In genomic region chr12:28782637-28783036, GRCm38 (mm10) we compare ENCODE assay signal across 20 mouse cellular contexts. TPM values are rescaled to one million over a fixed set of nuclear protein-coding genes. Genes with fewer than 3 reads are reported as not detected.
A peak's percentile ranks its signal among the peaks of the same experiment; 100 is the strongest.
DNase-seq lines count a peak whose midpoint lies in the region; ATAC-seq and TF ChIP-seq lines count a peak whose summit lies in the region.
"Had no signal": no experiment of that assay in that cellular context is flagged by ENCODE, and none has a peak within 500 bp of the region (broad histone marks: within the 10 kb centered on the region; RNA-seq: fewer than 3 reads in every experiment).

No protein-coding gene starts in this region.

- no peaks in the 10 kb centered on the region for H3K9me3 ChIP-seq in liver, postnatal 0 days (ENCODE audit: low read length)
- H3K9me3 ChIP-seq in liver, embryonic 11.5 days (ENCODE audit: control insufficient read depth, low read length), result no peaks in the 10 kb centered on the region
- no peaks in the 10 kb centered on the region for H3K9me3 ChIP-seq in neural tube, embryonic 13.5 days
- no peaks in the 10 kb centered on the region for H3K9me3 ChIP-seq in neural tube, embryonic 15.5 days (replicated peaks)
- H3K9me3 ChIP-seq: embryonic facial prominence, embryonic 13.5 days; forebrain, embryonic 13.5 days; heart, embryonic 15.5 days had no signal

- H3K27me3 ChIP-seq in liver, postnatal 0 days (ENCODE audit: insufficient read depth, low read length), result no peaks in the 10 kb centered on the region
- H3K27me3 ChIP-seq in liver, embryonic 11.5 days (replicated peaks; ENCODE audit: control insufficient read depth, insufficient read depth, low read length), result no peaks in the 10 kb centered on the region
- H3K27me3 ChIP-seq in neural tube, embryonic 13.5 days, result no peaks in the 10 kb centered on the region
- no peaks in the 10 kb centered on the region for H3K27me3 ChIP-seq in neural tube, embryonic 15.5 days (replicated peaks)
- H3K27me3 ChIP-seq: CH12.LX; embryonic facial prominence, embryonic 13.5 days; forebrain, embryonic 13.5 days; heart, embryonic 15.5 days had no signal

- peak; percentile 36 for DNase-seq in kidney, adult 9 months
- DNase-seq in kidney, postnatal 14 days, result no peak
- no peak for DNase-seq in liver, postnatal 0 days
- no peak for DNase-seq in liver, embryonic 11.5 days (ENCODE audit: low spot score)
- DNase-seq: adrenal gland, adult 2 months; adrenal gland, postnatal 25 days; cerebellum, adult 18-20 months; cerebellum, adult 9-11 months; cerebellum, postnatal 36 days; forebrain, postnatal 0 days; gastrocnemius, postnatal 14 days; heart, adult 2 months; heart, postnatal 14 days had no signal

- TF ChIP-seq CTCF in liver, postnatal 0 days (IDR thresholded peaks at IDR 0.05; ENCODE audit: low read depth), result no peak

- H3K4me3 ChIP-seq in liver, postnatal 0 days (ENCODE audit: low read depth, low read length), result no peak overlapping the region
- no peak overlapping the region for H3K4me3 ChIP-seq in liver, embryonic 11.5 days (ENCODE audit: low read depth, low read length)
- no peak overlapping the region for H3K4me3 ChIP-seq in neural tube, embryonic 13.5 days
- no peak overlapping the region for H3K4me3 ChIP-seq in neural tube, embryonic 15.5 days (replicated peaks)
- H3K4me3 ChIP-seq: embryonic facial prominence, embryonic 13.5 days; forebrain, embryonic 13.5 days; heart, adult 2 months; heart, embryonic 15.5 days had no signal

- no peak overlapping the region for H3K9ac ChIP-seq in liver, postnatal 0 days (replicated peaks)
- no peak overlapping the region for H3K9ac ChIP-seq in liver, embryonic 11.5 days (ENCODE audit: low read depth, low read length)
- no peak overlapping the region for H3K9ac ChIP-seq in neural tube, embryonic 13.5 days
- no peak overlapping the region for H3K9ac ChIP-seq in neural tube, embryonic 15.5 days (replicated peaks)
- H3K9ac ChIP-seq: embryonic facial prominence, embryonic 13.5 days; forebrain, embryonic 13.5 days; forebrain, postnatal 0 days; heart, embryonic 15.5 days had no signal

- 0 out of 2 replicates have a peak, but pooled peaks have one; percentile 15 for ATAC-seq in liver, postnatal 0 days
- ATAC-seq in liver, embryonic 11.5 days (replicated peaks; ENCODE audit: low FRiP score), result no peak
- no peak for ATAC-seq in neural tube, embryonic 13.5 days (ENCODE audit: low read depth)
- ATAC-seq in neural tube, embryonic 15.5 days (ENCODE audit: low FRiP score), result no peak
- ATAC-seq: forebrain, embryonic 13.5 days; forebrain, postnatal 0 days had no signal

- H3K4me1 ChIP-seq in liver, postnatal 0 days (ENCODE audit: insufficient read depth), result peaks cover 3% of the 10 kb centered on the region; the same call in 1 of the 2 replicates
- H3K4me1 ChIP-seq in liver, embryonic 11.5 days (replicated peaks; ENCODE audit: control insufficient read depth, insufficient read depth, low read length), result no peaks in the 10 kb centered on the region
- H3K4me1 ChIP-seq in neural tube, embryonic 13.5 days (replicated peaks), result peaks cover 57% of the 10 kb centered on the region
- H3K4me1 ChIP-seq in neural tube, embryonic 15.5 days, result peaks cover 43% of the 10 kb centered on the region
- H3K4me1 ChIP-seq: heart, embryonic 15.5 days had no signal

- 65% methylated on average over 3 of the region's 3 CpGs for WGBS in liver, postnatal 0 days (ENCODE audit: insufficient replicate concordance)
- 86% methylated on average over 3 of the region's 3 CpGs for WGBS in liver, embryonic 11.5 days
- WGBS in neural tube, embryonic 13.5 days, result 93% methylated on average over 3 of the region's 3 CpGs
- WGBS in neural tube, embryonic 15.5 days, result 98% methylated on average over 3 of the region's 3 CpGs

- H3K4me2 ChIP-seq in liver, postnatal 0 days (ENCODE audit: low read depth, low read length), result no peak overlapping the region
- no peak overlapping the region for H3K4me2 ChIP-seq in liver, embryonic 11.5 days
- no peak overlapping the region for H3K4me2 ChIP-seq in neural tube, embryonic 13.5 days
- H3K4me2 ChIP-seq in neural tube, embryonic 15.5 days, result no peak overlapping the region
- H3K4me2 ChIP-seq: embryonic facial prominence, embryonic 13.5 days; forebrain, embryonic 13.5 days; heart, embryonic 11.5 days; heart, embryonic 15.5 days had no signal

- H3K27ac ChIP-seq in liver, postnatal 0 days (ENCODE audit: low read depth), result no peak overlapping the region
- no peak overlapping the region for H3K27ac ChIP-seq in liver, embryonic 11.5 days (ENCODE audit: low read depth, low read length)
- peak overlapping the region; percentile 42; the same call in 1 of the 2 replicates for H3K27ac ChIP-seq in neural tube, embryonic 13.5 days (replicated peaks)
- no peak overlapping the region for H3K27ac ChIP-seq in neural tube, embryonic 15.5 days (replicated peaks)
- H3K27ac ChIP-seq: embryonic facial prominence, embryonic 13.5 days; forebrain, embryonic 13.5 days; heart, adult 2 months; heart, embryonic 15.5 days had no signal

- TF ChIP-seq EP300 in liver, postnatal 0 days (IDR thresholded peaks at IDR 0.05; ENCODE audit: low read depth), result no peak

- no peaks in the 10 kb centered on the region for H3K36me3 ChIP-seq in liver, postnatal 0 days (replicated peaks; ENCODE audit: insufficient read depth, low read length)
- H3K36me3 ChIP-seq in liver, embryonic 11.5 days (ENCODE audit: control insufficient read depth, insufficient read depth, low read length), result no peaks in the 10 kb centered on the region
- H3K36me3 ChIP-seq in neural tube, embryonic 13.5 days, result no peaks in the 10 kb centered on the region
- H3K36me3 ChIP-seq in neural tube, embryonic 15.5 days, result no peaks in the 10 kb centered on the region
- H3K36me3 ChIP-seq: embryonic facial prominence, embryonic 13.5 days; heart, embryonic 15.5 days had no signal

RNA-seq across cellular contexts. Expression of gene Eipr1, which starts 31.0 kb away (rescaled TPM):
- polyA plus RNA-seq in liver, postnatal 0 days (2015; fragmentation: Nextera tagmentation; extraction: Ambion mirVana), result 15.5 and 16.7 TPM in 2 replicates
- polyA plus RNA-seq in liver, embryonic 11.5 days (2014; fragmentation: Nextera tagmentation; extraction: Ambion mirVana), result 39.8 and 40.0 TPM in 2 replicates
- polyA plus RNA-seq in neural tube, embryonic 13.5 days (2015; fragmentation: Nextera tagmentation; extraction: Ambion mirVana), result 59.9 and 69.6 TPM in 2 replicates
- 59.8 and 70.8 TPM in 2 replicates for polyA plus RNA-seq in neural tube, embryonic 15.5 days (2015; fragmentation: Nextera tagmentation; extraction: Ambion mirVana)

RNA-seq across cellular contexts. Expression of gene Trappc12, which starts 32.4 kb away (rescaled TPM):
- polyA plus RNA-seq in liver, postnatal 0 days (2015; fragmentation: Nextera tagmentation; extraction: Ambion mirVana), result 10.6 and 11.2 TPM in 2 replicates
- polyA plus RNA-seq in liver, embryonic 11.5 days (2014; fragmentation: Nextera tagmentation; extraction: Ambion mirVana), result 43.2 and 44.2 TPM in 2 replicates
- 36.5 and 40.5 TPM in 2 replicates for polyA plus RNA-seq in neural tube, embryonic 13.5 days (2015; fragmentation: Nextera tagmentation; extraction: Ambion mirVana)
- polyA plus RNA-seq in neural tube, embryonic 15.5 days (2015; fragmentation: Nextera tagmentation; extraction: Ambion mirVana), result 39.7 and 41.8 TPM in 2 replicates
